In genomic region chr5:137756882-137757661, GRCm38 (mm10) we compare ENCODE assay signal across 8 mouse cellular contexts. TPM values are rescaled to one million over a fixed set of nuclear protein-coding genes. Genes with fewer than 3 reads are reported as not detected.
DNase-seq lines count a peak whose midpoint lies in the region; ATAC-seq lines count a peak whose summit lies in the region.

No protein-coding gene starts in this region.

- DNase-seq in adrenal gland, adult (ENCODE audit: inconsistent age in 2 of 2, low spot score in 1 of 2): peak; percentile 84 to 96
- peak; percentile 89 for DNase-seq in embryo, embryonic 10 days (ENCODE audit: low spot score)
- peak; percentile 74 for DNase-seq in gastrocnemius, postnatal 25 days
- DNase-seq in left cerebral cortex, adult 8-10 months (ENCODE audit: low spot score in 2 of 2): peak; percentile 75 to 89
- DNase-seq in right cerebral cortex, postnatal 14 days: peak; percentile 89
- peak; percentile 53 for DNase-seq in yolk sac, embryonic 10.5 days (ENCODE audit: low spot score)

- ATAC-seq in inflammation-experienced regulatory T-cells, adult 6 months: peak; percentile 70
- ATAC-seq in megakaryocyte progenitor cell, adult 5-6 weeks (replicated peaks; ENCODE audit: poor library complexity): peak; percentile 72

RNA-seq across cellular contexts. Expression of gene Tsc22d4, which starts 11.5 kb away (rescaled TPM):
- total RNA-seq in gastrocnemius, postnatal 25 days (2021): 10 to 100 TPM; 57.8 to 59.1 TPM
- polyA plus RNA-seq in inflammation-experienced regulatory T-cells, adult 6 months (2017; shearing (Covaris generic)): 10 to 100 TPM; 43.3 to 83.4 (median 64.7) TPM
- 100 to 1,000 TPM; 149 to 216 (median 162) TPM for total RNA-seq in left cerebral cortex, adult 8-10 months (2022)
- total RNA-seq in megakaryocyte progenitor cell, adult 5-6 weeks (2015): 39.6 and 58.5 TPM in 2 replicates
- 92.1 and 96.5 TPM in 2 replicates for total RNA-seq in megakaryocyte progenitor cell, adult 5-6 weeks (2017)

RNA-seq across cellular contexts. Expression of gene Nyap1, which starts 15.7 kb away (rescaled TPM):
- total RNA-seq in gastrocnemius, postnatal 25 days (2021): under 1 TPM; 0.10 to 0.35 TPM
- polyA plus RNA-seq in inflammation-experienced regulatory T-cells, adult 6 months (2017; shearing (Covaris generic)): under 1 TPM in 2 of 3 experiments, not detected in 1; 0.12 to 0.20 TPM
- 10 to 100 TPM; 76.3 to 78.9 (median 77.7) TPM for total RNA-seq in left cerebral cortex, adult 8-10 months (2022)
- total RNA-seq in megakaryocyte progenitor cell, adult 5-6 weeks (2015): 0.02 and 0.05 TPM in 2 replicates
- total RNA-seq in megakaryocyte progenitor cell, adult 5-6 weeks (2017): 0.07 and 0.17 TPM in 2 replicates

RNA-seq across cellular contexts. Expression of gene Ppp1r35, which starts 21.6 kb away (rescaled TPM):
- total RNA-seq in gastrocnemius, postnatal 25 days (2021): 1 to 10 TPM; 7.1 to 8.9 TPM
- polyA plus RNA-seq in inflammation-experienced regulatory T-cells, adult 6 months (2017; shearing (Covaris generic)): 10 to 100 TPM in 1 of 3 experiments, 1 to 10 TPM in 2; 6.0 to 10.9 (median 6.5) TPM
- 10 to 100 TPM; 14.5 to 20.2 (median 15.9) TPM for total RNA-seq in left cerebral cortex, adult 8-10 months (2022)
- 64.5 and 77.4 TPM in 2 replicates for total RNA-seq in megakaryocyte progenitor cell, adult 5-6 weeks (2015)
- 38.4 and 38.6 TPM in 2 replicates for total RNA-seq in megakaryocyte progenitor cell, adult 5-6 weeks (2017)

RNA-seq across cellular contexts. Expression of gene Mepce, which starts 30.4 kb away (rescaled TPM):
- 10 to 100 TPM; 14.7 to 20.1 TPM for total RNA-seq in gastrocnemius, postnatal 25 days (2021)
- 10 to 100 TPM; 13.1 to 32.7 (median 29.8) TPM for polyA plus RNA-seq in inflammation-experienced regulatory T-cells, adult 6 months (2017; shearing (Covaris generic))
- total RNA-seq in left cerebral cortex, adult 8-10 months (2022): 10 to 100 TPM; 42.8 to 57.8 (median 45.5) TPM
- 34.6 and 37.4 TPM in 2 replicates for total RNA-seq in megakaryocyte progenitor cell, adult 5-6 weeks (2015)
- total RNA-seq in megakaryocyte progenitor cell, adult 5-6 weeks (2017): 13.8 and 16.7 TPM in 2 replicates

RNA-seq across cellular contexts. Expression of gene Zcwpw1, which starts 30.5 kb away (rescaled TPM):
- total RNA-seq in gastrocnemius, postnatal 25 days (2021): under 1 TPM in 1 of 2 experiments, not detected in 1; 0.35 TPM
- polyA plus RNA-seq in inflammation-experienced regulatory T-cells, adult 6 months (2017; shearing (Covaris generic)): 10 to 100 TPM in 2 of 3 experiments, 1 to 10 TPM in 1; 4.7 to 12.0 (median 11.0) TPM
- total RNA-seq in left cerebral cortex, adult 8-10 months (2022): 1 to 10 TPM; 5.9 to 8.7 (median 7.8) TPM
- 6.2 and 9.1 TPM in 2 replicates for total RNA-seq in megakaryocyte progenitor cell, adult 5-6 weeks (2015)
- 10.5 and 11.8 TPM in 2 replicates for total RNA-seq in megakaryocyte progenitor cell, adult 5-6 weeks (2017)

Comparison
In these comparisons a context has a peak if more than half of its experiments do, and no peak if none do; other contexts are left out.
1. Peak in every context shown above with its lines: DNase-seq and ATAC-seq.
2. RNA of gene Nyap1, which starts 15.7 kb away (total RNA-seq): 76.3 to 78.9 TPM in left cerebral cortex, adult 8-10 months; 0.10 to 0.35 TPM in gastrocnemius, postnatal 25 days and 0.02 to 0.17 TPM in megakaryocyte progenitor cell, adult 5-6 weeks; every median in the first group is over 10 times any median in the second.